In the genomic region with DNA sequence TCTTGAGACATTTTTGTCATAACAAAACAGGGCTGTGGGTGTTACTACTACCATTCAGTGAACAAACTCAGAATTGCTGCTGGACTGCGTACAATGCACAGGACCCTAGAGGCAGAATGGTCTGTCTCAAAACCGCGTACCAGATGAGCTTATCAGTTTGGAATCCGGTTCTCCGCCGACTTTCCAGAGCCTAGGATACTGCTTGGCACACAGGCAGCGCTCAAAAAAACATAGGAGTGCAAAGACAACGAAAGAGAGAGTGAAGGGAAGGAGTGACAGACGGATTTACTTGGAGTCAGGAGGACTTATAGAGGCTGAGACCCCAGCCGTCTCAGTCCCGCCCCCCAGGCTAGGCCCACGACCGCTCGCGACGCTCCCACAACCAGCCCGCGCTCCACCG, we compare ENCODE assay signal across 8 mouse cellular contexts. TPM values are rescaled to one million over a fixed set of nuclear protein-coding genes. Genes with fewer than 3 reads are reported as not detected.
A peak's percentile ranks its signal among the peaks of the same experiment; 100 is the strongest.
DNase-seq lines count a peak whose midpoint lies in the region; ATAC-seq and TF ChIP-seq lines count a peak whose summit lies in the region.

No protein-coding gene starts in this region.

- H3K36me3 ChIP-seq in thymus, adult 2 months (ENCODE audit: control insufficient read depth, insufficient read depth, low read length), result no peaks in the 10 kb centered on the region
- H3K36me3 ChIP-seq in liver, embryonic 13.5 days, result peaks cover 36% of the 10 kb centered on the region

- DNase-seq in cerebellum, adult 2 months, result no peak
- DNase-seq in cerebellum, adult 18-20 months, result no peak
- DNase-seq in thymus, adult 2 months, result no peak
- no peak for DNase-seq in thymus, postnatal 25 days
- DNase-seq in liver, embryonic 13.5 days, result no peak
- no peak for DNase-seq in ovary, adult 18-20 months (ENCODE audit: low spot score)
- no peak for DNase-seq in thymus, postnatal 10 days (ENCODE audit: low spot score in 2 of 2)

- no peak for TF ChIP-seq POLR2A in cerebellum, adult 2 months (IDR thresholded peaks at IDR 0.05; ENCODE audit: borderline replicate concordance, insufficient read depth, low read length)
- no peak for TF ChIP-seq POLR2A in thymus, adult 2 months (IDR thresholded peaks at IDR 0.05; ENCODE audit: control insufficient read depth, extremely low read depth, insufficient read depth, low read length, poor library complexity)

- H3K27ac ChIP-seq in cerebellum, adult 2 months (ENCODE audit: insufficient read depth, low read length), result peak overlapping the region; percentile 26; the same call in 1 of the 2 replicates
- H3K27ac ChIP-seq in thymus, adult 2 months (ENCODE audit: control insufficient read depth, insufficient read depth, low read length), result no peak overlapping the region
- H3K27ac ChIP-seq in liver, embryonic 13.5 days, result peak overlapping the region; percentile 73

- no peaks in the 10 kb centered on the region for H3K27me3 ChIP-seq in cerebellum, adult 2 months (ENCODE audit: control insufficient read depth, insufficient read depth, low read length)
- no peaks in the 10 kb centered on the region for H3K27me3 ChIP-seq in thymus, adult 2 months (ENCODE audit: control insufficient read depth, insufficient read depth, low read length)
- no peaks in the 10 kb centered on the region for H3K27me3 ChIP-seq in liver, embryonic 13.5 days

- H3K4me1 ChIP-seq in cerebellum, adult 2 months (ENCODE audit: control insufficient read depth, insufficient read depth, low read length), result peaks cover 22% of the 10 kb centered on the region
- peaks cover 14% of the 10 kb centered on the region for H3K4me1 ChIP-seq in thymus, adult 2 months (replicated peaks; ENCODE audit: control insufficient read depth, insufficient read depth, low read length)
- peaks cover 72% of the 10 kb centered on the region for H3K4me1 ChIP-seq in liver, embryonic 13.5 days (replicated peaks)

- H3K4me2 ChIP-seq in liver, embryonic 13.5 days, result peak overlapping the region; percentile 79

- H3K9ac ChIP-seq in liver, embryonic 13.5 days, result peak overlapping the region; percentile 88

- ATAC-seq in liver, embryonic 13.5 days (ENCODE audit: low read depth), result no peak
- no peak for ATAC-seq in frontal cortex, adult (ENCODE audit: low TSS enrichment)

- H3K4me3 ChIP-seq in cerebellum, adult 2 months (replicated peaks; ENCODE audit: insufficient read depth, low read depth, low read length), result peak overlapping the region; percentile 74
- peak overlapping the region; percentile 94 for H3K4me3 ChIP-seq in thymus, adult 2 months (ENCODE audit: control insufficient read depth, insufficient read depth, low read length)
- H3K4me3 ChIP-seq in liver, embryonic 13.5 days (replicated peaks), result peak overlapping the region; percentile 81

- H3K9me3 ChIP-seq in liver, embryonic 13.5 days (replicated peaks), result no peaks in the 10 kb centered on the region

- TF ChIP-seq CTCF in cerebellum, adult 2 months (IDR thresholded peaks at IDR 0.05; ENCODE audit: borderline replicate concordance, insufficient read depth, low read depth, low read length), result no peak
- TF ChIP-seq CTCF in thymus, adult 2 months (IDR thresholded peaks at IDR 0.05; ENCODE audit: borderline replicate concordance, control insufficient read depth, extremely low read depth, insufficient read depth, low read length, poor library complexity), result no peak

- WGBS in cerebellum, adult 2 months, result under 1% methylated on average over 19 of the region's 19 CpGs
- under 1% methylated on average over 19 of the region's 19 CpGs for WGBS in thymus, adult 2 months
- WGBS in liver, embryonic 13.5 days (ENCODE audit: insufficient replicate concordance), result 0% methylated on average over 19 of the region's 19 CpGs

RNA-seq across cellular contexts. Expression of a gene that starts 0.4 kb away (rescaled TPM):
- 197 and 198 TPM in 2 replicates for polyA plus RNA-seq in cerebellum, adult 2 months (2012; rRNA removed)
- 339 and 362 TPM in 2 replicates for polyA plus RNA-seq in thymus, adult 2 months (2012; rRNA removed)
- polyA plus RNA-seq in liver, embryonic 13.5 days (2015; fragmentation: Nextera tagmentation; extraction: Ambion mirVana), result 40.7 and 43.9 TPM in 2 replicates

RNA-seq across cellular contexts. Expression of a gene that starts 6.7 kb away (rescaled TPM):
- 21.7 and 22.6 TPM in 2 replicates for polyA plus RNA-seq in cerebellum, adult 2 months (2012; rRNA removed)
- 1.6 and 1.9 TPM in 2 replicates for polyA plus RNA-seq in thymus, adult 2 months (2012; rRNA removed)
- 0.88 and 0.99 TPM in 2 replicates for polyA plus RNA-seq in liver, embryonic 13.5 days (2015; fragmentation: Nextera tagmentation; extraction: Ambion mirVana)

RNA-seq across cellular contexts. Expression of a gene that starts 22.3 kb away (rescaled TPM):
- 122 and 132 TPM in 2 replicates for polyA plus RNA-seq in cerebellum, adult 2 months (2012; rRNA removed)
- polyA plus RNA-seq in thymus, adult 2 months (2012; rRNA removed), result 85.0 and 92.8 TPM in 2 replicates
- polyA plus RNA-seq in liver, embryonic 13.5 days (2015; fragmentation: Nextera tagmentation; extraction: Ambion mirVana), result 2.2 and 3.3 TPM in 2 replicates

RNA-seq across cellular contexts. Expression of a gene that starts 38.9 kb away (rescaled TPM):
- polyA plus RNA-seq in cerebellum, adult 2 months (2012; rRNA removed), result 122 and 127 TPM in 2 replicates
- polyA plus RNA-seq in thymus, adult 2 months (2012; rRNA removed), result 0.15 and 0.20 TPM in 2 replicates
- 0.15 and 0.20 TPM in 2 replicates for polyA plus RNA-seq in liver, embryonic 13.5 days (2015; fragmentation: Nextera tagmentation; extraction: Ambion mirVana)

RNA-seq across cellular contexts. Expression of a gene that starts 48.4 kb away (rescaled TPM):
- 55.9 and 63.5 TPM in 2 replicates for polyA plus RNA-seq in cerebellum, adult 2 months (2012; rRNA removed)
- 78.9 and 84.5 TPM in 2 replicates for polyA plus RNA-seq in thymus, adult 2 months (2012; rRNA removed)
- 11.7 and 13.8 TPM in 2 replicates for polyA plus RNA-seq in liver, embryonic 13.5 days (2015; fragmentation: Nextera tagmentation; extraction: Ambion mirVana)

Comparison
In these comparisons a context has a peak if more than half of its experiments do, and no peak if none do; other contexts are left out.
1. RNA of a gene that starts 22.3 kb away (polyA plus RNA-seq): 122 to 132 TPM in cerebellum, adult 2 months and 85.0 to 92.8 TPM in thymus, adult 2 months; 2.2 to 3.3 TPM in liver, embryonic 13.5 days; every median in the first group is over 10 times any median in the second.
2. Peak in every context shown above with its lines, with median percentiles within 50 percentile points of each other: H3K4me3 ChIP-seq.